Mouse (Mus musculus) ES-CJ7 (cell line): Measurements from ENCODE around the gene Mmp3.
"Not testable (repeated sequence)": the region's sequence is repeated elsewhere in the genome, so short reads cannot be mapped to it uniquely, and the experiment has no call there.

Source experiments
- DNase-seq: peaks from one replicate; pipeline ENCODE4 v3.0.0; 2011; ENCODE audit warnings: low read depth, low spot score

The Mmp3 gene

GRCm38 (mm10) chr9:7445522-7445921 lies at the start of gene Mmp3:
TSS of gene Mmp3 (plus strand) at chr9:7445822.
- DNase-seq = no peak

GRCm38 (mm10) chr9:7396556-7396955 lies 49.1 kb upstream of the Mmp3 start:
- DNase-seq = not testable (repeated sequence)

GRCm38 (mm10) chr9:7453302-7453701 lies 7.7 kb downstream of the Mmp3 start:
- no peak for DNase-seq

GRCm38 (mm10) chr9:7470262-7470661 lies 24.6 kb downstream of the Mmp3 start:
- peak; percentile 8 for DNase-seq

- no peak for DNase-seq
Measured at GRCm38 (mm10) chr9:7483684-7484394, 38.2 kb downstream of the Mmp3 start.

GRCm38 (mm10) chr9:7501138-7501537 lies 55.5 kb downstream of the Mmp3 start:
- DNase-seq = no peak

- DNase-seq = no peak
Measured at GRCm38 (mm10) chr9:7502051-7502450, 56.4 kb downstream of the Mmp3 start, which contains the start of gene Mmp10. TSS of gene Mmp10 (plus strand) at chr9:7502352.
